Mouse (Mus musculus): Measurements from ENCODE around the gene Ndel1. TPM values are rescaled to one million over a fixed set of nuclear protein-coding genes. Genes with fewer than 3 reads are reported as not detected.
A peak's percentile ranks its signal among the peaks of the same experiment; 100 is the strongest.

Gene Ndel1
- polyA plus RNA-seq, 1 experiment from 2014 or later: 35.5 TPM

- WGBS (ENCODE audit: insufficient replicate concordance): 59% methylated on average over 5 of the region's 5 CpGs
- H3K9me3 ChIP-seq (replicated peaks): no peaks in the 10 kb centered on the region
Observed at GRCm38 (mm10) chr11:68902823-68903222, 31.2 kb upstream of the Ndel1 start.

GRCm38 (mm10) chr11:68902367-68902766 is 30.7 kb upstream of the Ndel1 start:
- peak overlapping the region; percentile 82 for H3K4me2 ChIP-seq
- no peak for DNase-seq
- no peak for ATAC-seq (ENCODE audit: low read depth)
- peak overlapping the region; percentile 97 for H3K9ac ChIP-seq
- peaks cover 3% of the 10 kb centered on the region; the same call in 1 of the 2 replicates for H3K27me3 ChIP-seq
- H3K27ac ChIP-seq: peak overlapping the region; percentile 87
- peaks cover 47% of the 10 kb centered on the region for H3K36me3 ChIP-seq
- H3K9me3 ChIP-seq (replicated peaks): no peaks in the 10 kb centered on the region
- H3K4me3 ChIP-seq (replicated peaks): peak overlapping the region; percentile 95
- under 1% methylated on average over 11 of the region's 11 CpGs for WGBS (ENCODE audit: insufficient replicate concordance)
- H3K4me1 ChIP-seq (replicated peaks): peaks cover 58% of the 10 kb centered on the region

More at GRCm38 (mm10) chr11:68902823-68903222, 31.2 kb upstream of the Ndel1 start:
- ATAC-seq (ENCODE audit: low read depth): no peak
- Histone ChIP-seq H3K4me1 (replicated peaks) (peaks cover 53% of the 10 kb centered on the region), H3K27ac (peak overlapping the region; percentile 87), H3K4me2 (peak overlapping the region; percentile 82), H3K4me3 (replicated peaks) (peak overlapping the region; percentile 95), H3K9ac (peak overlapping the region; percentile 97), H3K36me3 (peaks cover 47% of the 10 kb centered on the region), H3K27me3 (peaks cover 3% of the 10 kb centered on the region; the same call in 1 of the 2 replicates)
- no peak for DNase-seq

- peaks cover 47% of the 10 kb centered on the region for H3K36me3 ChIP-seq
- peaks cover 3% of the 10 kb centered on the region; the same call in 1 of the 2 replicates for H3K27me3 ChIP-seq
- peak overlapping the region; percentile 87 for H3K27ac ChIP-seq
- ATAC-seq (ENCODE audit: low read depth): no peak
- H3K9me3 ChIP-seq (replicated peaks): no peaks in the 10 kb centered on the region
- under 1% methylated on average over 10 of the region's 10 CpGs for WGBS (ENCODE audit: insufficient replicate concordance)
- DNase-seq: no peak
- H3K4me3 ChIP-seq (replicated peaks): peak overlapping the region; percentile 95
- H3K4me1 ChIP-seq (replicated peaks): peaks cover 61% of the 10 kb centered on the region
- H3K9ac ChIP-seq: peak overlapping the region; percentile 97
- peak overlapping the region; percentile 82 for H3K4me2 ChIP-seq
Observed at GRCm38 (mm10) chr11:68902047-68902364, 30.3 kb upstream of the Ndel1 start.

- ATAC-seq (ENCODE audit: low read depth) (peak; percentile 76), DNase-seq (peak; percentile 95)
- WGBS (ENCODE audit: insufficient replicate concordance): 1% methylated on average over 52 of the region's 52 CpGs
- Histone ChIP-seq H3K4me1 (replicated peaks) (peaks cover 66% of the 10 kb centered on the region), H3K9ac (peak within 1 kb of the TSS; percentile 97), H3K27ac (peak within 1 kb of the TSS; percentile 87), H3K27me3 (peaks cover 3% of the 10 kb centered on the region; the same call in 1 of the 2 replicates), H3K9me3 (replicated peaks) (no peaks in the 10 kb centered on the region), H3K4me2 (peak within 1 kb of the TSS; percentile 82), H3K36me3 (peaks cover 42% of the 10 kb centered on the region), H3K4me3 (replicated peaks) (peak within 1 kb of the TSS; percentile 95)
Observed at GRCm38 (mm10) chr11:68901351-68902046, 29.8 kb upstream of the Ndel1 start, which contains the start of gene Rpl26. TSS of gene Rpl26 (plus strand) at chr11:68901583.

- Histone ChIP-seq H3K4me1 (replicated peaks) (peaks cover 72% of the 10 kb centered on the region), H3K9ac (peak overlapping the region; percentile 71), H3K4me2 (peak overlapping the region; percentile 82), H3K9me3 (replicated peaks) (no peaks in the 10 kb centered on the region), H3K27me3 (peaks cover 3% of the 10 kb centered on the region; the same call in 1 of the 2 replicates), H3K27ac (peak overlapping the region; percentile 66), H3K4me3 (replicated peaks) (peak overlapping the region; percentile 95), H3K36me3 (peaks cover 35% of the 10 kb centered on the region)
- DNase-seq: no peak
- 32% methylated on average over 31 of the region's 31 CpGs for WGBS (ENCODE audit: insufficient replicate concordance)
- ATAC-seq (ENCODE audit: low read depth): peak; percentile 17
Observed at GRCm38 (mm10) chr11:68900519-68901350, 29.1 kb upstream of the Ndel1 start.

- H3K36me3 ChIP-seq: peaks cover 25% of the 10 kb centered on the region
- 73% methylated on average over 8 of the region's 8 CpGs for WGBS (ENCODE audit: insufficient replicate concordance)
- no peak overlapping the region for H3K4me2 ChIP-seq
Observed at GRCm38 (mm10) chr11:68899815-68900214, 28.2 kb upstream of the Ndel1 start.

GRCm38 (mm10) chr11:68898790-68899189 is 27.1 kb upstream of the Ndel1 start:
- Histone ChIP-seq H3K9ac (peak overlapping the region; percentile 50; the same call in 1 of the 2 replicates), H3K4me2 (peak overlapping the region; percentile 28), H3K4me1 (replicated peaks) (peaks cover 75% of the 10 kb centered on the region), H3K4me3 (replicated peaks) (no peak overlapping the region), H3K27ac (peak overlapping the region; percentile 67), H3K36me3 (peaks cover 15% of the 10 kb centered on the region), H3K27me3 (peaks cover 3% of the 10 kb centered on the region; the same call in 1 of the 2 replicates), H3K9me3 (replicated peaks) (no peaks in the 10 kb centered on the region)
- ATAC-seq (ENCODE audit: low read depth): peak; percentile 49
- no peak for DNase-seq
- 21% methylated on average over 6 of the region's 6 CpGs for WGBS (ENCODE audit: insufficient replicate concordance)

More at GRCm38 (mm10) chr11:68899815-68900214, 28.2 kb upstream of the Ndel1 start:
- DNase-seq (no peak), ATAC-seq (ENCODE audit: low read depth) (no peak)
- H3K9ac ChIP-seq: no peak overlapping the region; the same call in 1 of the 2 replicates
- peaks cover 76% of the 10 kb centered on the region for H3K4me1 ChIP-seq (replicated peaks)
- H3K27ac ChIP-seq: no peak overlapping the region
- H3K9me3 ChIP-seq (replicated peaks): no peaks in the 10 kb centered on the region
- H3K27me3 ChIP-seq: peaks cover 3% of the 10 kb centered on the region; the same call in 1 of the 2 replicates
- no peak overlapping the region for H3K4me3 ChIP-seq (replicated peaks)

GRCm38 (mm10) chr11:68897838-68898237 is 26.2 kb upstream of the Ndel1 start:
- Histone ChIP-seq H3K4me1 (replicated peaks) (peaks cover 75% of the 10 kb centered on the region), H3K4me3 (replicated peaks) (no peak overlapping the region), H3K36me3 (peaks cover 6% of the 10 kb centered on the region), H3K27ac (peak overlapping the region; percentile 90), H3K4me2 (no peak overlapping the region), H3K9ac (no peak overlapping the region), H3K27me3 (peaks cover 3% of the 10 kb centered on the region; the same call in 1 of the 2 replicates), H3K9me3 (replicated peaks) (no peaks in the 10 kb centered on the region)
- DNase-seq (no peak), ATAC-seq (ENCODE audit: low read depth) (no peak)
- 55% methylated on average over 6 of the region's 6 CpGs for WGBS (ENCODE audit: insufficient replicate concordance)

- 59% methylated on average over 4 of the region's 4 CpGs for WGBS (ENCODE audit: insufficient replicate concordance)
- DNase-seq (no peak), ATAC-seq (ENCODE audit: low read depth) (no peak)
- Histone ChIP-seq H3K4me1 (replicated peaks) (peaks cover 76% of the 10 kb centered on the region), H3K9me3 (replicated peaks) (no peaks in the 10 kb centered on the region), H3K36me3 (no peaks in the 10 kb centered on the region), H3K9ac (no peak overlapping the region), H3K27ac (peak overlapping the region; percentile 90), H3K4me2 (peak overlapping the region; percentile 32), H3K4me3 (replicated peaks) (no peak overlapping the region), H3K27me3 (peaks cover 3% of the 10 kb centered on the region; the same call in 1 of the 2 replicates)
Observed at GRCm38 (mm10) chr11:68897120-68897519, 25.5 kb upstream of the Ndel1 start.

GRCm38 (mm10) chr11:68896247-68896646 is 24.6 kb upstream of the Ndel1 start:
- Histone ChIP-seq H3K9me3 (replicated peaks) (no peaks in the 10 kb centered on the region), H3K4me1 (replicated peaks) (peaks cover 84% of the 10 kb centered on the region), H3K36me3 (no peaks in the 10 kb centered on the region), H3K4me2 (peak overlapping the region; percentile 32), H3K4me3 (replicated peaks) (no peak overlapping the region), H3K9ac (no peak overlapping the region), H3K27me3 (peaks cover 3% of the 10 kb centered on the region; the same call in 1 of the 2 replicates), H3K27ac (peak overlapping the region; percentile 90)
- DNase-seq (no peak), ATAC-seq (ENCODE audit: low read depth) (peak; percentile 79)
- 38% methylated on average over 5 of the region's 5 CpGs for WGBS (ENCODE audit: insufficient replicate concordance)

- 70% methylated on average over 12 of the region's 12 CpGs for WGBS (ENCODE audit: insufficient replicate concordance)
- DNase-seq: no peak
- no peak overlapping the region for H3K4me2 ChIP-seq
- H3K27me3 ChIP-seq: no peaks in the 10 kb centered on the region
- H3K9me3 ChIP-seq (replicated peaks): no peaks in the 10 kb centered on the region
- no peak overlapping the region for H3K4me3 ChIP-seq (replicated peaks)
- ATAC-seq (ENCODE audit: low read depth): no peak
- no peaks in the 10 kb centered on the region for H3K36me3 ChIP-seq
- peaks cover 72% of the 10 kb centered on the region for H3K4me1 ChIP-seq (replicated peaks)
- no peak overlapping the region for H3K27ac ChIP-seq
- H3K9ac ChIP-seq: no peak overlapping the region
Observed at GRCm38 (mm10) chr11:68893911-68894464, 22.3 kb upstream of the Ndel1 start.
